In genomic region chr11:45454234-45454633, GRCm38 (mm10) we compare ENCODE assay signal across 18 mouse cellular contexts.
A peak's percentile ranks its signal among the peaks of the same experiment; 100 is the strongest.
DNase-seq lines count a peak whose midpoint lies in the region; ATAC-seq lines count a peak whose summit lies in the region.
"Had no signal": no experiment of that assay in that cellular context is flagged by ENCODE, and none has a peak within 500 bp of the region (broad histone marks: within the 10 kb centered on the region; RNA-seq: fewer than 3 reads in every experiment).

No protein-coding gene starts in this region.

- WGBS in forebrain, embryonic 14.5 days: 18% methylated on average over 5 of the region's 5 CpGs
- 64% methylated on average over 5 of the region's 5 CpGs for WGBS in forebrain, embryonic 11.5 days
- 86% methylated on average over 5 of the region's 5 CpGs for WGBS in liver, embryonic 11.5 days

- no peaks in the 10 kb centered on the region for H3K36me3 ChIP-seq in forebrain, embryonic 14.5 days (ENCODE audit: control insufficient read depth, insufficient read depth, low read length)
- H3K36me3 ChIP-seq in forebrain, embryonic 11.5 days (ENCODE audit: control insufficient read depth, insufficient read depth, low read length): no peaks in the 10 kb centered on the region
- H3K36me3 ChIP-seq in liver, embryonic 11.5 days (ENCODE audit: control insufficient read depth, insufficient read depth, low read length): no peaks in the 10 kb centered on the region
- H3K36me3 ChIP-seq: embryonic facial prominence, embryonic 15.5 days; limb, embryonic 13.5 days; liver, embryonic 15.5 days had no signal

- H3K4me1 ChIP-seq in forebrain, embryonic 14.5 days (ENCODE audit: control insufficient read depth, insufficient read depth, low read length): peaks cover 3% of the 10 kb centered on the region; the same call in 1 of the 2 replicates
- H3K4me1 ChIP-seq in forebrain, embryonic 11.5 days (replicated peaks; ENCODE audit: control insufficient read depth, insufficient read depth, low read length): no peaks in the 10 kb centered on the region
- no peaks in the 10 kb centered on the region for H3K4me1 ChIP-seq in liver, embryonic 11.5 days (replicated peaks; ENCODE audit: control insufficient read depth, insufficient read depth, low read length)
- H3K4me1 ChIP-seq: liver, embryonic 15.5 days; megakaryocyte, embryonic 14.5 days had no signal

- peak; percentile 75 for ATAC-seq in forebrain, embryonic 14.5 days
- no peak for ATAC-seq in forebrain, embryonic 11.5 days (replicated peaks; ENCODE audit: low FRiP score)
- ATAC-seq in liver, embryonic 11.5 days (replicated peaks; ENCODE audit: low FRiP score): no peak
- ATAC-seq: intestine, postnatal 0 days had no signal

- H3K4me3 ChIP-seq in forebrain, embryonic 14.5 days (ENCODE audit: low read depth, low read length): no peak overlapping the region
- H3K4me3 ChIP-seq in forebrain, embryonic 11.5 days (ENCODE audit: low read depth, low read length): no peak overlapping the region
- no peak overlapping the region for H3K4me3 ChIP-seq in liver, embryonic 11.5 days (ENCODE audit: low read depth, low read length)
- H3K4me3 ChIP-seq: embryonic facial prominence, embryonic 15.5 days; gastrocnemius, adult 2 months; layer of hippocampus, adult 2 months; limb, embryonic 13.5 days; liver, embryonic 15.5 days; megakaryocyte, embryonic 14.5 days had no signal

- peak overlapping the region; percentile 35; the same call in 1 of the 2 replicates for H3K27ac ChIP-seq in forebrain, embryonic 14.5 days (ENCODE audit: low read depth, low read length)
- H3K27ac ChIP-seq in forebrain, embryonic 11.5 days (ENCODE audit: low read depth, low read length): no peak overlapping the region
- no peak overlapping the region for H3K27ac ChIP-seq in liver, embryonic 11.5 days (ENCODE audit: low read depth, low read length)
- H3K27ac ChIP-seq: gastrocnemius, adult 2 months; kidney, postnatal 0 days; layer of hippocampus, adult 2 months; limb, embryonic 13.5 days; liver, embryonic 15.5 days had no signal

- H3K9ac ChIP-seq in forebrain, embryonic 14.5 days (ENCODE audit: low read length): no peak overlapping the region
- no peak overlapping the region for H3K9ac ChIP-seq in forebrain, embryonic 11.5 days (ENCODE audit: low read length)
- H3K9ac ChIP-seq in liver, embryonic 11.5 days (ENCODE audit: low read depth, low read length): no peak overlapping the region
- H3K9ac ChIP-seq: embryonic facial prominence, embryonic 15.5 days; limb, embryonic 13.5 days; liver, embryonic 15.5 days had no signal

- no peak overlapping the region for H3K4me2 ChIP-seq in forebrain, embryonic 14.5 days (ENCODE audit: low read length)
- H3K4me2 ChIP-seq in forebrain, embryonic 11.5 days (ENCODE audit: low read depth, low read length, severe bottlenecking): no peak overlapping the region
- no peak overlapping the region for H3K4me2 ChIP-seq in liver, embryonic 11.5 days
- H3K4me2 ChIP-seq: embryonic facial prominence, embryonic 15.5 days; limb, embryonic 13.5 days; liver, embryonic 15.5 days had no signal

- H3K9me3 ChIP-seq in forebrain, embryonic 14.5 days (replicated peaks; ENCODE audit: control insufficient read depth, low read length): no peaks in the 10 kb centered on the region
- H3K9me3 ChIP-seq in forebrain, embryonic 11.5 days (ENCODE audit: control insufficient read depth, low read length): no peaks in the 10 kb centered on the region
- H3K9me3 ChIP-seq in liver, embryonic 11.5 days (ENCODE audit: control insufficient read depth, low read length): no peaks in the 10 kb centered on the region
- H3K9me3 ChIP-seq: embryonic facial prominence, embryonic 15.5 days; limb, embryonic 13.5 days; liver, embryonic 15.5 days had no signal

- peak; percentile 69 for DNase-seq in forebrain, embryonic 14.5 days (ENCODE audit: low spot score)
- no peak for DNase-seq in forebrain, embryonic 11.5 days (ENCODE audit: low spot score)
- peak; percentile 24 for DNase-seq in retina, postnatal 1 day
- DNase-seq in retina, embryonic 14.5 days (ENCODE audit: low spot score): no peak
- peak; percentile 15 to 29 for DNase-seq in cerebellum, postnatal 25 days
- DNase-seq in liver, embryonic 11.5 days (ENCODE audit: low spot score): no peak
- no peak for DNase-seq in B cell, adult 2 months
- DNase-seq: embryo, embryonic 11 days; right cerebral cortex, postnatal 25 days; thymus, postnatal 4 days had no signal

- H3K27me3 ChIP-seq in forebrain, embryonic 14.5 days (replicated peaks; ENCODE audit: control insufficient read depth, insufficient read depth, low read length): no peaks in the 10 kb centered on the region
- no peaks in the 10 kb centered on the region for H3K27me3 ChIP-seq in forebrain, embryonic 11.5 days (ENCODE audit: control insufficient read depth, insufficient read depth, low read length)
- H3K27me3 ChIP-seq in liver, embryonic 11.5 days (replicated peaks; ENCODE audit: control insufficient read depth, insufficient read depth, low read length): no peaks in the 10 kb centered on the region
- H3K27me3 ChIP-seq: embryonic facial prominence, embryonic 15.5 days; liver, embryonic 15.5 days; megakaryocyte, embryonic 14.5 days had no signal

Comparison
In these comparisons a context has a peak if more than half of its experiments do, and no peak if none do; other contexts are left out.
1. DNase-seq: peak in forebrain, embryonic 14.5 days (single experiment), retina, postnatal 1 day (single experiment) and cerebellum, postnatal 25 days (2 of 2); none in forebrain, embryonic 11.5 days (single experiment), retina, embryonic 14.5 days (single experiment), liver, embryonic 11.5 days (single experiment) and B cell, adult 2 months (0 of 2).